Mouse (Mus musculus) erythroblast, embryonic 14.5 days (primary cell): ENCODE measurements around the gene Arvcf. TPM values are rescaled to one million over a fixed set of nuclear protein-coding genes. Genes with fewer than 3 reads are reported as not detected.

Source experiments
- H3K27me3 ChIP-seq: 2 replicates; pipeline ENCODE4 v1.6.1; 2012; ENCODE audit warnings: inconsistent platforms; ENCODE audit not compliant: control insufficient read depth
- H3K36me3 ChIP-seq: 2 replicates; pipeline ENCODE4 v1.6.1; 2012; ENCODE audit warnings: mild to moderate bottlenecking, inconsistent platforms; ENCODE audit not compliant: control insufficient read depth
- H3K4me1 ChIP-seq: 2 replicates; pipeline ENCODE4 v1.6.1; 2012; ENCODE audit warnings: inconsistent platforms; ENCODE audit not compliant: control insufficient read depth
- H3K4me3 ChIP-seq: replicated peaks from 2 replicates; pipeline ENCODE3; 2012; ENCODE audit warnings: moderate library complexity, mild to moderate bottlenecking, inconsistent platforms
- H3K9me3 ChIP-seq: 2 replicates; pipeline ENCODE4 v1.6.1; 2012; ENCODE audit warnings: low read length, inconsistent platforms, mixed read lengths; ENCODE audit not compliant: control insufficient read depth
- GATA1 ChIP-seq: IDR thresholded peaks from 2 replicates; pipeline ENCODE4 v1.6.1; 2012; ENCODE audit warnings: low read length, inconsistent platforms, mixed read lengths
- TAL1 ChIP-seq: IDR thresholded peaks from 3 replicates; pipeline ENCODE4 v1.6.1; 2012; ENCODE audit warnings: low read length, inconsistent platforms, mixed read lengths
- polyA plus RNA-seq: library from polyadenylated mRNA; stranded (reverse); fragments of >175 nt; gene quantifications from 2 replicates; pipeline ENCODE4 v1.2.3, GENCODE M21; 2012

Arvcf gene
- polyA plus RNA-seq, 1 experiment = 0.84 TPM

DNA sequence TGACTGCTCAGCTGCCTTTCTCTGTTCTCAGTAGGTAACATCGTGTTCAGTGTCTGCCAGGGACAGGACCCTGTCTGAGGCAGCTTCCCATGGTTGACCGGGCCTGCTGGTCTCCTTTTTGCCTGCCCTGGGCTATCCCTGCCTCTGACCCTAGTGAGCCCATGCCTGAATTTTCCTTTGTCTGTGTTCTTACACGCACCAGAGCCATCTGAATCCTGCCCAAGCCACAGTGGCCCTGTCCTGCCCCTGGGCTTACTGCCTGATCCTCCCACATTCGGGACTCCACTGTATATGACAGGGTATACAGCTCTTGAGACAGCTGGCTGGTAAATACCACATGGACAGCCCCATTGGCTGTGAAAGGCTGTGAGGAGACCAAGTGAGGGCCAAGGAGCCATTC is 61.8 kb downstream of the Arvcf start:
- no peak for TF ChIP-seq GATA1
- no peak for TF ChIP-seq TAL1
- H3K4me1 ChIP-seq = peaks cover 33% of the 10 kb centered on the region
- H3K27me3 ChIP-seq = no peaks in the 10 kb centered on the region
- no peaks in the 10 kb centered on the region for H3K9me3 ChIP-seq
- no peak overlapping the region for H3K4me3 ChIP-seq
- peaks cover 97% of the 10 kb centered on the region for H3K36me3 ChIP-seq

DNA sequence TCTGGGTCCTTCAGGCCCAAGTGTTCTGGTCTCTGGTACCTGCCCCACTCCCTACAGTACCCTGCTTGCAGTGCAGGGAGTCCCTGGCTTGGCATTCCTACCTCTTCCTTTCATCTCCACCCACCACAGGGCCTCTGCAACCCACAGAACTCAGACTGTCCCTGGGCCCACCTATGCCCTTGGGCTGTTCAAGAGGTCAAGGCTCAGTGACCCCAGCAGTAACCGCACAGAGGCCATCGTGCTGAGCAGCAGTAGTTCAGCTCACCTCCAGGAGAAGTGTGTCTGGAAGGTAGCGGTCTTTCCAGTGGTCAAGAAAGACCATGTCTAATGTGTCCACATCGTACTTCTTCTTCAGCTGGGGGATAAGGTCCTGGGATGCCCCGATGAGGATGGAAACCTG is 62.4 kb downstream of the Arvcf start:
- no peaks in the 10 kb centered on the region for H3K9me3 ChIP-seq
- TF ChIP-seq TAL1 = no peak
- no peak for TF ChIP-seq GATA1
- H3K27me3 ChIP-seq = no peaks in the 10 kb centered on the region
- H3K4me1 ChIP-seq = peaks cover 28% of the 10 kb centered on the region
- H3K4me3 ChIP-seq = no peak overlapping the region
- H3K36me3 ChIP-seq = peaks cover 97% of the 10 kb centered on the region

GRCm38 (mm10) chr16:18411026-18411649 is 63.2 kb downstream of the Arvcf start:
- TF ChIP-seq GATA1 = no peak
- no peak for TF ChIP-seq TAL1
- H3K4me1 ChIP-seq = peaks cover 27% of the 10 kb centered on the region
- peaks cover 98% of the 10 kb centered on the region for H3K36me3 ChIP-seq
- no peaks in the 10 kb centered on the region for H3K9me3 ChIP-seq
- H3K27me3 ChIP-seq = no peaks in the 10 kb centered on the region
- H3K4me3 ChIP-seq = no peak overlapping the region

GRCm38 (mm10) chr16:18411802-18412476 is 64.0 kb downstream of the Arvcf start:
- Histone ChIP-seq H3K9me3 (no peaks in the 10 kb centered on the region), H3K36me3 (peaks cover 98% of the 10 kb centered on the region), H3K27me3 (no peaks in the 10 kb centered on the region), H3K4me1 (peaks cover 29% of the 10 kb centered on the region), H3K4me3 (no peak overlapping the region)
- TF ChIP-seq TAL1 (no peak), GATA1 (no peak)

- Histone ChIP-seq H3K4me1 (peaks cover 34% of the 10 kb centered on the region), H3K9me3 (no peaks in the 10 kb centered on the region), H3K36me3 (peaks cover 97% of the 10 kb centered on the region), H3K27me3 (no peaks in the 10 kb centered on the region), H3K4me3 (no peak overlapping the region)
- TF ChIP-seq GATA1 = no peak
- TF ChIP-seq TAL1 = no peak
Measured at GRCm38 (mm10) chr16:18413032-18413816, 65.2 kb downstream of the Arvcf start.

DNA sequence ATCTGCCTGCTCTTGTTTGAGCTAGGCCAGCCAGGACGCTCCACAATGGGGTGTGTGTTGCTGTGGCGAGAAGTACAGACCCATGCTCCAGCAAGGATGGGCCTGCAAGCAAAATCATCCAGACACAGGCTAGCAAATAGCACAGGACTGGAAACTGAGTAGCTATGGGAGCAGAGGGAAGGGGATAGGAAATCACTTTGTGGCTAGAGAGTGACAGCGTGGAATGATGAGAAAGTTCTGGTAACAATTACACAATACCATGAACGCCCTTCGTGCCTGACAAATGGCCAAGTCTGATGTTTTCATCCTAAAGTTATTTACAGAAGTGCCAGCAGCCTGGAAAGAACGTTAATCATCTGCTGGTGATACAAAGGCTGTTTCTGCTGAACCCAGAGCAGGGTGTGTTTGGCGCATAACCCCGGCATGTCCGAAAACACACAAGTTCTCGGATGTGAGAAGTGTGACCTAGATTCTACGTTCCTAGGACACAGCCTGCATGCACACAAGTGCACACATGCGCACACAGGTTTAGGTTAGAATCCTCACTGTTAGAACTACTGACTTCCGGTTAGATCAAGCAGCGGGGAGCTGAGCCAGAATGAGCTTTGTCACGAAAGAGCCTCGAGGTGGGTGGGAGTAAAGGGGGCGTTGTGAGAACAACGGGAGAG is 68.2 kb downstream of the Arvcf start:
- Histone ChIP-seq H3K36me3 (peaks cover 97% of the 10 kb centered on the region), H3K4me1 (peaks cover 63% of the 10 kb centered on the region), H3K4me3 (no peak overlapping the region), H3K27me3 (no peaks in the 10 kb centered on the region), H3K9me3 (no peaks in the 10 kb centered on the region)
- TF ChIP-seq GATA1 (no peak), TAL1 (no peak)

DNA sequence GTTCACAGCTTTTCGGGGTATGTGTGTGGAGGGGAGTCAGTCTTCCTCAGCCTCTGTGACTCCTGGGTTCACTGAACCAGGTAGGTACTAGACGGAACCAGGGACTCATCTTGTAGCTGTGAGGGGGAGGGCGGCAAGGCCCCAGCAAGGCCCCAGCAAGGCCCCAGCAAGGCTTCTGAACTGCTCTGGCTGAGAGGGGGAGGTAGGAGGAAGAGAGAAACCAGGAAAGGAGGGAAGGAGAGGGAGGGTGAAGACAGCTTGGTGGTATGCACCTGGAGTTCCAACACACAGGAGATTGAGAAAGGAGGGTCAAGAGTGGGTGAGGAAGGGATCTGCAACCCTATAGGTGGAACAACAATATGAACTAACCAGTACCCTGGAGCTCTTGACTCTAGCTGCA is 68.9 kb downstream of the Arvcf start:
- H3K9me3 ChIP-seq = no peaks in the 10 kb centered on the region
- no peak for TF ChIP-seq GATA1
- TF ChIP-seq TAL1 = no peak
- H3K36me3 ChIP-seq = peaks cover 97% of the 10 kb centered on the region
- no peak overlapping the region for H3K4me3 ChIP-seq
- H3K4me1 ChIP-seq = peaks cover 63% of the 10 kb centered on the region
- H3K27me3 ChIP-seq = no peaks in the 10 kb centered on the region

DNA sequence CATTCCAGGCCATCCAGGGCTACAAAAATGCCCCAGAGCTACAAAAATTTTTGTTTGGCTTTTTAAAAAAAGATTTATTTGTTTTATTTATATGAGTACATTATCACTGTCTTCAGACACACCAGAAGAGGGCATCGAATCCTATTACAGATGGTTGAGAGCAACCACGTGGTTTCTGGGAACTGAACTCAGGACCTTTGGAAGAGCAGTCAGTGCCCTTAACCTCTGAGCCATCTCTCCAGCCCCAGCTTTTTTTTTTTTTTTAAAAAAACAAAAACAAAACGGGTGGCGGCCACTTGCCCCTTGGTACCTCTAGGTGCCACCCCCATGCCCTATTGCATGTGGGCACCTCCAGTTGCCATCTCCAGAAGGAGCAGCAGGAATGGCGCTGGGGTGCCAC is 69.5 kb downstream of the Arvcf start:
- Histone ChIP-seq H3K4me1 (peaks cover 66% of the 10 kb centered on the region), H3K36me3 (peaks cover 97% of the 10 kb centered on the region)

More for the DNA sequence above, 69.5 kb downstream of the Arvcf start:
- TF ChIP-seq TAL1 (no peak), GATA1 (no peak)
- Histone ChIP-seq H3K4me3 (no peak overlapping the region), H3K9me3 (no peaks in the 10 kb centered on the region), H3K27me3 (no peaks in the 10 kb centered on the region)
